Mouse (Mus musculus) kidney, postnatal 0 days (tissue): ENCODE measurements at regions not wholly inside any gene's neighbourhood (a gene's known extent, or its start where the extent isn't known, plus 50 kb on each side); places are given as distances from the start of the nearest gene placed in this dataset.

Experiments
- ATAC-seq: fragments of 200-750 bp; cut with Nextera tagmentation; replicated peaks from 2 replicates; pipeline ENCODE4 v1.8.0; 2017; ENCODE audit warnings: low read depth, moderate number of reproducible peaks, moderate TSS enrichment, moderate library complexity; ENCODE audit not compliant: low FRiP score
- DNase-seq: peaks from one replicate; pipeline ENCODE4 v3.0.0-alpha.2; 2016; ENCODE audit warnings: low spot score
- H3K27ac ChIP-seq: fragments of 300-500 bp; sonication (generic); 2 replicates; pipeline ENCODE4 v1.5.1; 2014; ENCODE audit warnings: mild to moderate bottlenecking
- H3K27me3 ChIP-seq: fragments of 300-500 bp; sonication (generic); 2 replicates; pipeline ENCODE4 v1.6.1; 2014; ENCODE audit warnings: low read length, mixed read lengths; ENCODE audit not compliant: insufficient read depth
- H3K36me3 ChIP-seq: fragments of 300-500 bp; sonication (generic); 2 replicates; pipeline ENCODE4 v1.6.1; 2014; ENCODE audit warnings: low read length, mixed read lengths; ENCODE audit not compliant: insufficient read depth
- H3K4me1 ChIP-seq: fragments of 300-500 bp; sonication (generic); replicated peaks from 2 replicates; pipeline ENCODE4 v1.6.1; 2014; ENCODE audit warnings: antibody characterized with exemption, low read length, mixed read lengths; ENCODE audit not compliant: insufficient read depth
- H3K4me2 ChIP-seq: fragments of 300-500 bp; sonication (generic); 2 replicates; pipeline ENCODE4 v1.6.1; 2014; ENCODE audit warnings: mild to moderate bottlenecking, low read length, moderate library complexity, mixed read lengths
- H3K4me3 ChIP-seq: fragments of 300-500 bp; sonication (generic); replicated peaks from 2 replicates; pipeline ENCODE4 v1.5.1; 2014; ENCODE audit warnings: low read depth, low read length
- H3K9ac ChIP-seq: fragments of 300-500 bp; sonication (generic); 2 replicates; pipeline ENCODE4 v1.6.1; 2014; ENCODE audit warnings: low read depth, low read length
- H3K9me3 ChIP-seq: fragments of 300-500 bp; sonication (generic); replicated peaks from 2 replicates; pipeline ENCODE4 v1.6.1; 2016; ENCODE audit warnings: low read length, inconsistent platforms, mixed read lengths
- CTCF ChIP-seq: IDR thresholded peaks from 2 replicates; pipeline ENCODE4 v1.5.1; 2016; ENCODE audit warnings: antibody characterized with exemption, low read depth, mild to moderate bottlenecking, moderate library complexity
- WGBS: fragments of 180-500 bp; shearing (Covaris S2); extraction: QIAGEN DNeasy Blood & Tissue Kit; methylation state at CpG from one replicate; pipeline ENCODE4 v1.1.7; 2014; 5-methylcytosine and 5-hydroxymethylcytosine counted together

- 85% methylated on average over 4 of the region's 4 CpGs for WGBS
- no peak overlapping the region for H3K27ac ChIP-seq
- no peak for DNase-seq
- H3K27me3 ChIP-seq, result no peaks in the 10 kb centered on the region
- no peak for ATAC-seq
- no peaks in the 10 kb centered on the region for H3K9me3 ChIP-seq
- H3K4me1 ChIP-seq, result no peaks in the 10 kb centered on the region
- no peak overlapping the region for H3K9ac ChIP-seq
- TF ChIP-seq CTCF, result no peak
- H3K4me3 ChIP-seq, result no peak overlapping the region
- no peak overlapping the region for H3K4me2 ChIP-seq
- H3K36me3 ChIP-seq, result no peaks in the 10 kb centered on the region
These were observed 60.2 kb upstream of the Slc6a6 start for GRCm38 (mm10) chr6:91623646-91624045.

- Histone ChIP-seq H3K27ac (no peak overlapping the region), H3K9ac (no peak overlapping the region), H3K4me1 (no peaks in the 10 kb centered on the region), H3K36me3 (no peaks in the 10 kb centered on the region), H3K4me3 (no peak overlapping the region), H3K9me3 (no peaks in the 10 kb centered on the region), H3K27me3 (no peaks in the 10 kb centered on the region), H3K4me2 (no peak overlapping the region)
- no peak for DNase-seq
- WGBS, result 87% methylated on average over 4 of the region's 4 CpGs
- no peak for TF ChIP-seq CTCF
- ATAC-seq, result no peak
These were observed 54.6 kb upstream of the Slc6a6 start for GRCm38 (mm10) chr6:91629230-91629629.

GRCm38 (mm10) chr6:91631261-91631660, 52.6 kb upstream of the Slc6a6 start:
- Histone ChIP-seq H3K4me1 (no peaks in the 10 kb centered on the region), H3K4me2 (no peak overlapping the region), H3K27ac (no peak overlapping the region), H3K4me3 (no peak overlapping the region), H3K9me3 (no peaks in the 10 kb centered on the region), H3K9ac (no peak overlapping the region), H3K27me3 (no peaks in the 10 kb centered on the region), H3K36me3 (no peaks in the 10 kb centered on the region)
- no peak for DNase-seq
- no peak for TF ChIP-seq CTCF
- WGBS, result 85% methylated on average over 6 of the region's 6 CpGs
- ATAC-seq, result no peak
